Mouse (Mus musculus): ENCODE measurements around the gene Osbpl11.
A peak's percentile ranks its signal among the peaks of the same experiment; 100 is the strongest.

- TF ChIP-seq CTCF (conservative IDR thresholded peaks at IDR 0.05; ENCODE audit: insufficient read depth, insufficient read length, low read depth, low read length), result peak; percentile 60
- TF ChIP-seq POLR2A (IDR thresholded peaks at IDR 0.05; ENCODE audit: low read depth, low read length), result no peak
Measured at GRCm38 (mm10) chr16:33195686-33196313, 10.9 kb downstream of the Osbpl11 start.
